Mouse (Mus musculus) myocyte (in vitro differentiated cells): ENCODE results near the gene Ddx41.

Source experiments
- E2F4 ChIP-seq: IDR thresholded peaks from one replicate; pipeline ENCODE4 v1.6.1; 2011; ENCODE audit warnings: mild to moderate bottlenecking, control low read depth, moderate library complexity; ENCODE audit not compliant: insufficient read depth
- MAX ChIP-seq: IDR thresholded peaks from one replicate; pipeline ENCODE4 v1.6.1; 2011; ENCODE audit warnings: low read depth, mild to moderate bottlenecking, control low read depth
- MYOD1 ChIP-seq, 3 experiments: IDR thresholded peaks; one replicate each; pipeline ENCODE4 v1.6.1; 2011; ENCODE audit warnings: control low read depth in 2 of 3, low read depth in 2 of 3, mild to moderate bottlenecking in 2 of 3, moderate library complexity in 1 of 3; ENCODE audit not compliant: insufficient read length in 2 of 3, control insufficient read depth in 1 of 3
- MYOG ChIP-seq, 3 experiments: IDR thresholded peaks; one replicate each; pipeline ENCODE4 v1.6.1; 2011; ENCODE audit warnings: control low read depth in 2 of 3, low read depth in 2 of 3, mild to moderate bottlenecking in 2 of 3; ENCODE audit not compliant: insufficient read length in 2 of 3, control insufficient read depth in 1 of 3, insufficient read depth in 1 of 3
- POLR2A ChIP-seq: IDR thresholded peaks from one replicate; pipeline ENCODE4 v1.6.1; 2011; ENCODE audit warnings: low read depth, mild to moderate bottlenecking, control low read depth, moderate library complexity; ENCODE audit not compliant: insufficient read length
- POLR2AphosphoS2 ChIP-seq: IDR thresholded peaks from one replicate; pipeline ENCODE4 v1.6.1; 2011; ENCODE audit warnings: low read depth, control low read depth; ENCODE audit not compliant: insufficient read length
- REST ChIP-seq: IDR thresholded peaks from one replicate; pipeline ENCODE4 v1.6.1; 2011; ENCODE audit warnings: mild to moderate bottlenecking, control low read depth, moderate library complexity; ENCODE audit not compliant: insufficient read depth, insufficient read length
- SRF ChIP-seq: IDR thresholded peaks from one replicate; pipeline ENCODE4 v1.6.1; 2011; ENCODE audit warnings: low read depth; ENCODE audit not compliant: control insufficient read depth, insufficient read length
- TCF12 ChIP-seq: IDR thresholded peaks from one replicate; pipeline ENCODE4 v1.6.1; 2011; ENCODE audit warnings: mild to moderate bottlenecking, control low read depth; ENCODE audit not compliant: poor library complexity, insufficient read depth, severe bottlenecking
- TCF3 ChIP-seq: IDR thresholded peaks from one replicate; pipeline ENCODE4 v1.6.1; 2011; ENCODE audit warnings: low read depth, control low read depth; ENCODE audit not compliant: insufficient read length
- USF1 ChIP-seq: IDR thresholded peaks from one replicate; pipeline ENCODE4 v1.6.1; 2011; ENCODE audit warnings: low read depth, mild to moderate bottlenecking, control low read depth, moderate library complexity

DNA sequence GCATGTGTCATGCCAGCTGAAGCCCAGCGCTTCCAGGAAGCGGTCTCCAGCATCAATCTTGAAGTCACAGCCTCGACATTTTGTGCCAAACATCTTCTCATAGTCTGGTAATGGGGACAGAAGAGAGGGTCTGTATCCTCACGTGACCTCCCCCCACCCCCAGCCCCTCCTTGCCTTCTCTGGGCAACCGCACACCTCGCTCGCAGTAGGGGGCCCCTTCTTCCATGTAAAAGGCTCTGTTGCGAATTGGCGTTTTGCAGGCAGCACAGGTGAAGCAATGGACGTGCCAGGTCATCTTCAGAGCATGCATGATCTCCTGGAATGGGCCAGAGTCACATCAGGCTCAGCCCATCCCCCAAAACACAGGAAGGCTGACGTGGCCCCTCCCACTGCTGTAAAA is 37.6 kb downstream of the Ddx41 start:
- no peak for TF ChIP-seq E2F4
- no peak for TF ChIP-seq SRF
- no peak for TF ChIP-seq MAX
- TF ChIP-seq USF1 = no peak
- no peak for TF ChIP-seq TCF12
- no peak for TF ChIP-seq POLR2A
- TF ChIP-seq MYOD1 (IDR thresholded peaks at IDR 0.05; ENCODE audit: control insufficient read depth in 1 of 3, insufficient read length in 2 of 3, low read depth in 2 of 3) = no peak
- TF ChIP-seq TCF3 = no peak
- TF ChIP-seq REST = no peak
- TF ChIP-seq MYOG (IDR thresholded peaks at IDR 0.05; ENCODE audit: control insufficient read depth in 1 of 3, insufficient read depth in 1 of 3, insufficient read length in 2 of 3, low read depth in 2 of 3) = no peak
- peak; percentile 29 for TF ChIP-seq POLR2AphosphoS2
